Mouse (Mus musculus) thymus, adult 2 months (tissue): ENCODE results near the gene Gabpb2. TPM values are rescaled to one million over a fixed set of nuclear protein-coding genes. Genes with fewer than 3 reads are reported as not detected.

Source experiments
- DNase-seq: peaks from one replicate; pipeline ENCODE4 v3.0.0; 2021
- H3K27ac ChIP-seq: fragments of 200-500 bp; 2 replicates; pipeline ENCODE4 v1.5.1; 2012; ENCODE audit warnings: low read length, control low read depth; ENCODE audit not compliant: control insufficient read depth, insufficient read depth
- H3K27me3 ChIP-seq: fragments of 200-500 bp; 2 replicates; pipeline ENCODE4 v1.6.1; 2012; ENCODE audit warnings: mild to moderate bottlenecking, low read length, moderate library complexity, mixed read lengths; ENCODE audit not compliant: control insufficient read depth, insufficient read depth
- H3K36me3 ChIP-seq: fragments of 200-500 bp; 2 replicates; pipeline ENCODE4 v1.6.1; 2012; ENCODE audit warnings: mild to moderate bottlenecking, low read length, moderate library complexity; ENCODE audit not compliant: control insufficient read depth, insufficient read depth
- H3K4me1 ChIP-seq: fragments of 200-500 bp; replicated peaks from 2 replicates; pipeline ENCODE4 v1.6.1; 2012; ENCODE audit warnings: low read length; ENCODE audit not compliant: control insufficient read depth, insufficient read depth
- H3K4me3 ChIP-seq: fragments of 200-500 bp; 2 replicates; pipeline ENCODE4 v1.5.1; 2012; ENCODE audit warnings: mild to moderate bottlenecking, low read length, control low read depth, moderate library complexity; ENCODE audit not compliant: control insufficient read depth, insufficient read depth
- CTCF ChIP-seq: fragments of 200-500 bp; IDR thresholded peaks from 2 replicates; pipeline ENCODE4 v1.5.1; 2012; ENCODE audit warnings: mild to moderate bottlenecking, control low read depth, low read length, moderate library complexity, borderline replicate concordance; ENCODE audit not compliant: control insufficient read depth, poor library complexity, insufficient read depth; ENCODE audit errors: extremely low read depth
- POLR2A ChIP-seq: fragments of 200-500 bp; IDR thresholded peaks from 2 replicates; pipeline ENCODE4 v1.6.1; 2012; ENCODE audit warnings: mild to moderate bottlenecking, low read length, control low read depth, moderate library complexity; ENCODE audit not compliant: control insufficient read depth, poor library complexity, insufficient read depth; ENCODE audit errors: extremely low read depth
- WGBS: fragments of 180-500 bp; shearing (Covaris S2); methylation state at CpG from one replicate; pipeline ENCODE4 v1.1.7; 2018; 5-methylcytosine and 5-hydroxymethylcytosine counted together
- polyA plus RNA-seq: library from polyadenylated mRNA; depleted of rRNA; stranded (reverse); fragments of >200 nt; gene quantifications from 2 replicates; pipeline ENCODE4 v1.2.3, GENCODE M21; 2012

Gabpb2 gene
- polyA plus RNA-seq, 1 experiment: 41.7 TPM

- peaks cover 10% of the 10 kb centered on the region for H3K36me3 ChIP-seq
These were observed 23.2 kb upstream of the Gabpb2 start for GRCm38 (mm10) chr3:95240900-95241299.

GRCm38 (mm10) chr3:95239971-95240370, 22.3 kb upstream of the Gabpb2 start:
- WGBS: 95% methylated on average over 12 of the region's 12 CpGs
- TF ChIP-seq CTCF (no peak), POLR2A (no peak)
- H3K36me3 ChIP-seq: peaks cover 20% of the 10 kb centered on the region
- H3K27me3 ChIP-seq: no peaks in the 10 kb centered on the region
- no peaks in the 10 kb centered on the region; the same call in 1 of the 2 replicates for H3K4me1 ChIP-seq
- no peak for DNase-seq
- no peak overlapping the region for H3K4me3 ChIP-seq
- H3K27ac ChIP-seq: no peak overlapping the region

More at GRCm38 (mm10) chr3:95240900-95241299, 23.2 kb upstream of the Gabpb2 start:
- no peaks in the 10 kb centered on the region for H3K27me3 ChIP-seq
- 76% methylated on average over 17 of the region's 17 CpGs for WGBS
- H3K27ac ChIP-seq: no peak overlapping the region
- no peak for DNase-seq
- no peak for TF ChIP-seq CTCF
- no peak for TF ChIP-seq POLR2A
- no peak overlapping the region for H3K4me3 ChIP-seq
- H3K4me1 ChIP-seq: no peaks in the 10 kb centered on the region

GRCm38 (mm10) chr3:95239022-95239421, 21.3 kb upstream of the Gabpb2 start:
- Histone ChIP-seq H3K27ac (no peak overlapping the region), H3K4me3 (no peak overlapping the region), H3K4me1 (peaks cover 2% of the 10 kb centered on the region; the same call in 1 of the 2 replicates), H3K27me3 (no peaks in the 10 kb centered on the region), H3K36me3 (peaks cover 29% of the 10 kb centered on the region)
- TF ChIP-seq POLR2A (no peak), CTCF (no peak)
- WGBS: 86% methylated on average over 6 of the region's 6 CpGs
- DNase-seq: no peak

- H3K4me1 ChIP-seq: peaks cover 2% of the 10 kb centered on the region; the same call in 1 of the 2 replicates
- H3K36me3 ChIP-seq: peaks cover 43% of the 10 kb centered on the region
- no peak for TF ChIP-seq CTCF
- no peak for TF ChIP-seq POLR2A
- H3K27me3 ChIP-seq: no peaks in the 10 kb centered on the region
- WGBS: 93% methylated on average over 8 of the region's 8 CpGs
- H3K4me3 ChIP-seq: no peak overlapping the region
- H3K27ac ChIP-seq: no peak overlapping the region
- no peak for DNase-seq
These were observed 19.9 kb upstream of the Gabpb2 start for GRCm38 (mm10) chr3:95237541-95238099.

GRCm38 (mm10) chr3:95235386-95236301, 17.9 kb upstream of the Gabpb2 start:
- Histone ChIP-seq H3K36me3 (peaks cover 53% of the 10 kb centered on the region), H3K27me3 (no peaks in the 10 kb centered on the region), H3K27ac (no peak overlapping the region), H3K4me3 (no peak overlapping the region), H3K4me1 (peaks cover 20% of the 10 kb centered on the region)
- no peak for DNase-seq
- no peak for TF ChIP-seq POLR2A
- TF ChIP-seq CTCF: no peak
- WGBS: 94% methylated on average over 23 of the region's 23 CpGs

GRCm38 (mm10) chr3:95233303-95233980, 15.7 kb upstream of the Gabpb2 start:
- Histone ChIP-seq H3K36me3 (peaks cover 53% of the 10 kb centered on the region), H3K4me3 (no peak overlapping the region), H3K27me3 (no peaks in the 10 kb centered on the region), H3K27ac (no peak overlapping the region), H3K4me1 (peaks cover 26% of the 10 kb centered on the region)
- WGBS: 93% methylated on average over 16 of the region's 16 CpGs
- TF ChIP-seq POLR2A: no peak
- no peak for DNase-seq
